Mouse (Mus musculus) CH12.LX (cell line): ENCODE results near the gene Pcna.

Source experiments
- BHLHE40 ChIP-seq: IDR thresholded peaks from 2 replicates; pipeline ENCODE4 v1.6.1; 2011; ENCODE audit warnings: mild to moderate bottlenecking, low read depth, low read length, improper control_type of control experiment
- CTCF ChIP-seq, 2 experiments: IDR thresholded peaks in 1 of 2; conservative IDR thresholded peaks in 1 of 2; 2 replicates each; pipeline ENCODE4 v1.5.1; 2011 to 2012; ENCODE audit warnings: low read depth in 2 of 2, low read length in 2 of 2, improper control_type of control experiment in 1 of 2, inconsistent platforms in 1 of 2, mild to moderate bottlenecking in 1 of 2, moderate library complexity in 1 of 2
- GABPA ChIP-seq: IDR thresholded peaks from 2 replicates; pipeline ENCODE4 v1.6.1; 2012; ENCODE audit warnings: low read depth, low read length, improper control_type of control experiment, inconsistent platforms; ENCODE audit not compliant: insufficient replicate concordance
- MEF2A ChIP-seq: IDR thresholded peaks from 2 replicates; pipeline ENCODE4 v1.6.1; 2014; ENCODE audit warnings: low read depth, mild to moderate bottlenecking, inconsistent platforms, low read length, improper control_type of control experiment, borderline replicate concordance
- RAD21 ChIP-seq: IDR thresholded peaks from 2 replicates; pipeline ENCODE4 v1.6.1; 2011; ENCODE audit warnings: low read depth, mild to moderate bottlenecking, low read length, improper control_type of control experiment, moderate library complexity
- SMC3 ChIP-seq: IDR thresholded peaks from 2 replicates; pipeline ENCODE4 v1.6.1; 2011; ENCODE audit warnings: low read depth, low read length, improper control_type of control experiment
- USF1 ChIP-seq: IDR thresholded peaks from 2 replicates; pipeline ENCODE4 v1.6.1; 2014; ENCODE audit warnings: low read depth, mild to moderate bottlenecking, inconsistent platforms, low read length, improper control_type of control experiment
- ZC3H11A ChIP-seq: IDR thresholded peaks from 2 replicates; pipeline ENCODE4 v1.6.1; 2012; ENCODE audit warnings: low read depth, mild to moderate bottlenecking, inconsistent platforms, low read length, improper control_type of control experiment

DNA sequence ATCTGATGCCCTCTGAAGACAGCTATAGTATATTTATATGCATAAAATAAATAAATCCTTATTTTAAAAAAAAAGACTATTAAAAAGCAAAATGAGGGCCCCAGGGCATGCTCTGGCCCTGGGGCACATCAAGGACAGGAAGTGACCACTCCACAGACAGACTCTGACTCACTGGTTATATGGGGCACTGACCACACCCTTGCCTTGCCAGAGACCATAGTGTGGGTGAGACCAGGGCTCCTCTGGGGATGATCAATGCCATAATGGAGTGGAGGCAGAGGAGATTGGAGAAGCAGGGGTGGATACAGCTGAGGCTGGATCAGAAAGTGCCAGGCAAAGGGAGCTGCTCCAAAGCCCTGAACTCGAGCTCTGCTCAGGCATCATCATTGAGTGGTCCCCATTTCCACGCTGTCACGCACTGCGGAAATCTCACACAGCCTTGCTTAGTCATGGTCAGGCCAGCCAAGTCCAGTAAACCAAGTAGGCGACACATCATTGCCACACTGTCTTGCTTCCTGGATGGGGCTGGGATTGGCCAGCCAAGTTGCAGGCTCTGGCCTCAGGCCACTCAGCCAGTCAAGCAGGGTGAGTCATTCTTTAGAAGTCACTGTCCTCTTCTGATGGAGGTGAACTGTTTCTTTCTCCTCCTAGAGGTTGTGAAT, 41.0 kb downstream of the Pcna start:
- TF ChIP-seq USF1 (no peak), SMC3 (no peak), CTCF (conservative IDR thresholded peaks at IDR 0.05 in 1 of 2, IDR thresholded peaks at IDR 0.05 in 1 of 2; ENCODE audit: low read depth in 2 of 2, low read length in 2 of 2) (no peak), GABPA (no peak), RAD21 (no peak), MEF2A (no peak), BHLHE40 (no peak), ZC3H11A (no peak)
